Mouse (Mus musculus) forebrain, embryonic 14.5 days (tissue): ENCODE data around the gene Olfr1500. TPM values are rescaled to one million over a fixed set of nuclear protein-coding genes. Genes with fewer than 3 reads are reported as not detected.
"Not testable (repeated sequence)": the region's sequence is repeated elsewhere in the genome, so short reads cannot be mapped to it uniquely, and the experiment has no call there.

Source experiments
- ATAC-seq: fragments of 200-750 bp; cut with Nextera tagmentation; 2 replicates; pipeline ENCODE4 v1.8.0; 2017; ENCODE audit warnings: mild to moderate bottlenecking, moderate library complexity
- DNase-seq: peaks from one replicate; pipeline ENCODE4 v3.0.0-alpha.2; 2015; ENCODE audit warnings: low spot score
- H3K27ac ChIP-seq: fragments of 300-500 bp; sonication (generic); 2 replicates; pipeline ENCODE4 v1.5.1; 2014; ENCODE audit warnings: low read depth, mild to moderate bottlenecking, control low read depth, low read length, moderate library complexity
- H3K27me3 ChIP-seq: fragments of 300-500 bp; sonication (generic); replicated peaks from 2 replicates; pipeline ENCODE4 v1.6.1; 2014; ENCODE audit warnings: low read length, control low read depth, mixed read lengths; ENCODE audit not compliant: control insufficient read depth, insufficient read depth
- H3K36me3 ChIP-seq: fragments of 300-500 bp; sonication (generic); 2 replicates; pipeline ENCODE4 v1.6.1; 2014; ENCODE audit warnings: low read length, control low read depth; ENCODE audit not compliant: control insufficient read depth, insufficient read depth
- H3K4me1 ChIP-seq: fragments of 300-500 bp; sonication (generic); 2 replicates; pipeline ENCODE4 v1.6.1; 2014; ENCODE audit warnings: antibody characterized with exemption, low read length, control low read depth; ENCODE audit not compliant: control insufficient read depth, insufficient read depth
- H3K4me2 ChIP-seq: fragments of 300-500 bp; sonication (generic); 2 replicates; pipeline ENCODE4 v1.6.1; 2014; ENCODE audit warnings: mild to moderate bottlenecking, control low read depth, low read length
- H3K4me3 ChIP-seq: fragments of 300-500 bp; sonication (generic); 2 replicates; pipeline ENCODE4 v1.5.1; 2014; ENCODE audit warnings: low read depth, low read length, control low read depth
- H3K9ac ChIP-seq: fragments of 300-500 bp; sonication (generic); 2 replicates; pipeline ENCODE4 v1.6.1; 2014; ENCODE audit warnings: mild to moderate bottlenecking, low read length, control low read depth, moderate library complexity
- H3K9me3 ChIP-seq: fragments of 300-500 bp; sonication (generic); replicated peaks from 2 replicates; pipeline ENCODE4 v1.6.1; 2016; ENCODE audit warnings: low read length, control low read depth, mixed read lengths; ENCODE audit not compliant: control insufficient read depth
- WGBS: fragments of 180-500 bp; shearing (Covaris S2); extraction: QIAGEN DNeasy Blood & Tissue Kit; methylation state at CpG from one replicate; pipeline ENCODE4 v1.1.7; 2014; 5-methylcytosine and 5-hydroxymethylcytosine counted together
- polyA plus RNA-seq: library from polyadenylated mRNA; unstranded; fragments of >200 nt; fragmentation: Nextera tagmentation; extraction: Ambion mirVana; gene quantifications from 2 replicates; pipeline ENCODE4 v1.2.1, GENCODE M21; 2014

The Olfr1500 gene
- polyA plus RNA-seq: not detected in 2 replicates

- H3K4me2 ChIP-seq: no peak within 1 kb of the TSS
- H3K9ac ChIP-seq: no peak within 1 kb of the TSS
- no peak within 1 kb of the TSS for H3K27ac ChIP-seq
- DNase-seq: no peak
- H3K4me3 ChIP-seq: no peak within 1 kb of the TSS
- no peaks in the 10 kb centered on the region for H3K36me3 ChIP-seq
- no peaks in the 10 kb centered on the region for H3K27me3 ChIP-seq
- no peak for ATAC-seq
- H3K9me3 ChIP-seq: no peaks in the 10 kb centered on the region
- no peaks in the 10 kb centered on the region for H3K4me1 ChIP-seq
These were observed at the start of gene Olfr1500 for GRCm38 (mm10) chr19:13830388-13830787. TSS of gene Olfr1500 (minus strand) at chr19:13830488.

- H3K9ac ChIP-seq: no peak within 1 kb of the TSS
- no peak within 1 kb of the TSS for H3K27ac ChIP-seq
- no peaks in the 10 kb centered on the region for H3K4me1 ChIP-seq
- H3K4me2 ChIP-seq: no peak within 1 kb of the TSS
- no peaks in the 10 kb centered on the region for H3K27me3 ChIP-seq
- no peak for ATAC-seq
- no peak for DNase-seq
- H3K4me3 ChIP-seq: no peak within 1 kb of the TSS
- no peaks in the 10 kb centered on the region for H3K9me3 ChIP-seq
- no peaks in the 10 kb centered on the region for H3K36me3 ChIP-seq
- 93% methylated on average over 1 of the region's 1 CpGs for WGBS
These were observed 31.2 kb upstream of the Olfr1500 start, which contains the start of gene Olfr1502 for GRCm38 (mm10) chr19:13861495-13861894. TSS of gene Olfr1502 (plus strand) at chr19:13861795.

- H3K9ac ChIP-seq, H3K4me1 ChIP-seq, H3K27me3 ChIP-seq, H3K9me3 ChIP-seq, DNase-seq, H3K4me2 ChIP-seq, H3K27ac ChIP-seq, ATAC-seq, H3K4me3 ChIP-seq, H3K36me3 ChIP-seq: not testable (repeated sequence)
These were observed 20.3 kb upstream of the Olfr1500 start, which contains the start of gene Olfr1501 for GRCm38 (mm10) chr19:13850592-13850991. TSS of gene Olfr1501 (minus strand) at chr19:13850692.

- ATAC-seq (no peak), DNase-seq (no peak)
- Histone ChIP-seq H3K27me3 (no peaks in the 10 kb centered on the region), H3K4me3 (no peak overlapping the region), H3K9me3 (no peaks in the 10 kb centered on the region), H3K4me2 (no peak overlapping the region), H3K27ac (no peak overlapping the region), H3K4me1 (no peaks in the 10 kb centered on the region), H3K36me3 (no peaks in the 10 kb centered on the region), H3K9ac (no peak overlapping the region)
- 81% methylated on average over 3 of the region's 3 CpGs for WGBS
These were observed 1.8 kb downstream of the Olfr1500 start for GRCm38 (mm10) chr19:13828447-13828846.

GRCm38 (mm10) chr19:13820847-13821246 lies 9.4 kb downstream of the Olfr1500 start:
- DNase-seq: no peak
- Histone ChIP-seq H3K27ac (no peak overlapping the region), H3K27me3 (no peaks in the 10 kb centered on the region), H3K4me3 (no peak overlapping the region), H3K9ac (no peak overlapping the region), H3K9me3 (no peaks in the 10 kb centered on the region), H3K4me2 (no peak overlapping the region), H3K36me3 (no peaks in the 10 kb centered on the region), H3K4me1 (no peaks in the 10 kb centered on the region)
- ATAC-seq: no peak
- WGBS: 65% methylated on average over 5 of the region's 5 CpGs

DNA sequence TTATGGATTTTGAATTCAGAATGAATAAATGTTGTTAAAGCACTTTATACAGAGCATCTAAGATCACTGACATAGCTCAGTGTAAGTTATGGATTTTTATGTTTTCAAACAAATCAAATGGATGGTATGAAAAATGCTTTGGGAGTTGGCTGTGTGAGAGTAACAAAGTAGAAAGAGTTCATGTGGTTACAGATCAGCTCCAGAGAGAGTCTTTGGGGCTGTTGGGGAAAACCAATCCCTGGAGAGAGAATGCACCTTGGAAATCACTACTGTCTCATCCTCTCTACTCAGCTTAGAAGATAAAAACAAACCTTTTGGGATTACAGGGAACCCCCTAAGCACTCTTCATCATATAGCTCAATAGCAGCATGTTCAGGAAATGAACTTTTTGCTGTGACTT lies 10.9 kb downstream of the Olfr1500 start, which contains the start of gene Olfr1499:
Olfr1499 (minus strand) TSS at position 101 of the 400 bp plus-strand sequence.
- Histone ChIP-seq H3K4me3 (no peak within 1 kb of the TSS), H3K9ac (no peak within 1 kb of the TSS), H3K36me3 (no peaks in the 10 kb centered on the region), H3K27ac (no peak within 1 kb of the TSS), H3K27me3 (no peaks in the 10 kb centered on the region), H3K9me3 (no peaks in the 10 kb centered on the region), H3K4me1 (no peaks in the 10 kb centered on the region), H3K4me2 (no peak within 1 kb of the TSS)
- ATAC-seq (no peak), DNase-seq (no peak)

DNA sequence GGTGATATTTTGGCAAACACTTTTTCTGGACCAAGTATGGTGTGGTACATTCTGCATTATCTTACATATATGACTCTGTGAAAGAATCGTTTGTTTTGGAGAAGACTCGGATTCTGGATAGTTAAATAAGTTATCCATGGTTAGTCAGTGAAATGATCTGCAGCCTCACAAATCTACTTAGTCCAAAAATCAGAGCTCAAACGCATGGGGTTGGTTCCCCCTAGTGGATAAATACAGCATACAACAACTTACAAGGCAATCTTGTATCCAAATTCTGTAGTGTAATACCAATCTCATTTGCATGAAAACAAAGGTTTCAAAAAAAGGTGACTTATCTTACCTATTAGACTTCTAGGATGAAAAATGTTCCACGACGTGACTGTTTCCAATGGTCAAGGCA lies 11.5 kb downstream of the Olfr1500 start:
- ATAC-seq (no peak), DNase-seq (peak; percentile 53)
- no peaks in the 10 kb centered on the region for H3K4me1 ChIP-seq
- no peaks in the 10 kb centered on the region for H3K27me3 ChIP-seq
- no peaks in the 10 kb centered on the region for H3K36me3 ChIP-seq
- no peak overlapping the region for H3K4me2 ChIP-seq
- H3K27ac ChIP-seq: no peak overlapping the region
- WGBS: 40% methylated on average over 5 of the region's 5 CpGs
- no peak overlapping the region for H3K4me3 ChIP-seq
- no peaks in the 10 kb centered on the region for H3K9me3 ChIP-seq
- no peak overlapping the region for H3K9ac ChIP-seq

GRCm38 (mm10) chr19:13812823-13813222 lies 17.5 kb downstream of the Olfr1500 start:
- Histone ChIP-seq H3K27ac (no peak overlapping the region), H3K4me2 (no peak overlapping the region), H3K27me3 (no peaks in the 10 kb centered on the region), H3K36me3 (no peaks in the 10 kb centered on the region), H3K9me3 (no peaks in the 10 kb centered on the region), H3K4me3 (no peak overlapping the region), H3K4me1 (no peaks in the 10 kb centered on the region), H3K9ac (no peak overlapping the region)
- WGBS: 59% methylated on average over 2 of the region's 2 CpGs
- ATAC-seq (no peak), DNase-seq (no peak)

DNA sequence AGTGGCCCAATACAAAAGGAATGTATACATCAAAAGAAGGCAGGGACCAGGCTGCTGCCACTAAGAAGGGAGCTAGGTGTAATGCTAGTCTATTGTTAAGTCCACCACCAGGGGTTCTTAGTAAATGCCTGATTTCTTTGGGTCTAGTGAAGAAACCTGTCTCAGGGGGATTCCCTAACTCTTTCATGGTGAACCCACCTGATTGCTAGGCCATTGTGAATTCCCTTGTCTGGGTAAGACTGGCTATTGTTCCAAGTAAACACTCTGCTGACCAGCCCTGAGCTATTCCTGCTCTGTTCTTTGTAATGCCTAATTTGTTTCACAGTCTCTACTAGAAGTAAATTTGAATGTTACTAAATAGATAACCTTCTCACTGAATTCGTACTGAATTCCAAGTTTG lies 24.8 kb downstream of the Olfr1500 start:
- H3K36me3 ChIP-seq, H3K4me3 ChIP-seq, H3K4me1 ChIP-seq, H3K9me3 ChIP-seq, H3K27me3 ChIP-seq, H3K9ac ChIP-seq, DNase-seq, ATAC-seq, H3K4me2 ChIP-seq, H3K27ac ChIP-seq: not testable (repeated sequence)
- WGBS: 69% methylated on average over 1 of the region's 1 CpGs
